Mouse (Mus musculus) neural tube, embryonic 12.5 days (tissue): ENCODE data around the gene A930017K11Rik. TPM values are rescaled to one million over a fixed set of nuclear protein-coding genes. Genes with fewer than 3 reads are reported as not detected.

Experiments used
- ATAC-seq: fragments of 200-750 bp; cut with Nextera tagmentation; 2 replicates; pipeline ENCODE4 v1.8.0; 2017; ENCODE audit warnings: low read depth, mild to moderate bottlenecking, moderate TSS enrichment, moderate library complexity; ENCODE audit not compliant: low FRiP score
- H3K27ac ChIP-seq: fragments of 300-500 bp; sonication (generic); 2 replicates; pipeline ENCODE4 v1.5.1; 2016
- H3K27me3 ChIP-seq: fragments of 300-500 bp; sonication (generic); replicated peaks from 2 replicates; pipeline ENCODE4 v1.6.1; 2016; ENCODE audit warnings: mild to moderate bottlenecking
- H3K36me3 ChIP-seq: fragments of 300-500 bp; sonication (generic); 2 replicates; pipeline ENCODE4 v1.6.1; 2016; ENCODE audit warnings: mild to moderate bottlenecking
- H3K4me1 ChIP-seq: fragments of 300-500 bp; sonication (generic); 2 replicates; pipeline ENCODE4 v1.6.1; 2016
- H3K4me2 ChIP-seq: fragments of 300-500 bp; sonication (generic); replicated peaks from 2 replicates; pipeline ENCODE4 v1.6.1; 2016; ENCODE audit warnings: mild to moderate bottlenecking
- H3K4me3 ChIP-seq: fragments of 300-500 bp; sonication (generic); 2 replicates; pipeline ENCODE4 v1.5.1; 2016
- H3K9ac ChIP-seq: fragments of 300-500 bp; sonication (generic); 2 replicates; pipeline ENCODE4 v1.6.1; 2016; ENCODE audit warnings: mild to moderate bottlenecking
- H3K9me3 ChIP-seq: fragments of 300-500 bp; sonication (generic); 2 replicates; pipeline ENCODE4 v1.6.1; 2016; ENCODE audit warnings: mild to moderate bottlenecking
- WGBS: fragments of 180-500 bp; shearing (Covaris S2); methylation state at CpG from one replicate; pipeline ENCODE4 v1.1.7; 2016; 5-methylcytosine and 5-hydroxymethylcytosine counted together
- polyA plus RNA-seq: library from polyadenylated mRNA; unstranded; fragments of >200 nt; fragmentation: Nextera tagmentation; extraction: Ambion mirVana; gene quantifications from 2 replicates; pipeline ENCODE4 v1.2.1, GENCODE M21; 2016

Gene A930017K11Rik
- polyA plus RNA-seq, 1 experiment from 2014 or later = 0.08 TPM

- Histone ChIP-seq H3K27ac (no peak overlapping the region), H3K27me3 (peaks cover 23% of the 10 kb centered on the region), H3K4me1 (peaks cover 5% of the 10 kb centered on the region), H3K9ac (no peak overlapping the region), H3K36me3 (peaks cover 33% of the 10 kb centered on the region), H3K4me2 (no peak overlapping the region), H3K4me3 (no peak overlapping the region), H3K9me3 (no peaks in the 10 kb centered on the region)
- no peak for ATAC-seq
- WGBS = 80% methylated on average over 7 of the region's 7 CpGs
These were observed 4.3 kb upstream of the A930017K11Rik start for GRCm38 (mm10) chr17:25956631-25957030.

- WGBS = 72% methylated on average over 7 of the region's 7 CpGs
- no peak overlapping the region for H3K9ac ChIP-seq
- H3K36me3 ChIP-seq = peaks cover 30% of the 10 kb centered on the region
- H3K4me2 ChIP-seq = no peak overlapping the region
- H3K27me3 ChIP-seq = peaks cover 27% of the 10 kb centered on the region
- H3K4me3 ChIP-seq = no peak overlapping the region
- H3K27ac ChIP-seq = no peak overlapping the region
- no peak for ATAC-seq
- peaks cover 9% of the 10 kb centered on the region for H3K4me1 ChIP-seq
- no peaks in the 10 kb centered on the region for H3K9me3 ChIP-seq
These were observed 3.8 kb upstream of the A930017K11Rik start for GRCm38 (mm10) chr17:25956201-25956600.

- no peak overlapping the region for H3K4me3 ChIP-seq
- H3K9ac ChIP-seq = no peak overlapping the region
- ATAC-seq = no peak
- no peak overlapping the region for H3K27ac ChIP-seq
- H3K4me2 ChIP-seq = no peak overlapping the region
- H3K27me3 ChIP-seq = peaks cover 32% of the 10 kb centered on the region
- no peaks in the 10 kb centered on the region for H3K9me3 ChIP-seq
- 51% methylated on average over 3 of the region's 3 CpGs for WGBS
- H3K4me1 ChIP-seq = peaks cover 13% of the 10 kb centered on the region
- peaks cover 29% of the 10 kb centered on the region for H3K36me3 ChIP-seq
These were observed 3.4 kb upstream of the A930017K11Rik start for GRCm38 (mm10) chr17:25955736-25956135.

GRCm38 (mm10) chr17:25954671-25955070 lies 2.3 kb upstream of the A930017K11Rik start:
- no peak overlapping the region for H3K27ac ChIP-seq
- no peak overlapping the region for H3K4me2 ChIP-seq
- no peak overlapping the region for H3K4me3 ChIP-seq
- no peak for ATAC-seq
- H3K27me3 ChIP-seq = peaks cover 42% of the 10 kb centered on the region
- H3K9me3 ChIP-seq = no peaks in the 10 kb centered on the region
- H3K36me3 ChIP-seq = peaks cover 18% of the 10 kb centered on the region
- WGBS = 92% methylated on average over 1 of the region's 2 CpGs
- peaks cover 13% of the 10 kb centered on the region for H3K4me1 ChIP-seq
- H3K9ac ChIP-seq = no peak overlapping the region

GRCm38 (mm10) chr17:25953161-25953560 lies 796 bp upstream of the A930017K11Rik start:
- no peak for ATAC-seq
- peaks cover 7% of the 10 kb centered on the region; the same call in 1 of the 2 replicates for H3K36me3 ChIP-seq
- WGBS = 81% methylated on average over 5 of the region's 5 CpGs
- H3K4me1 ChIP-seq = peaks cover 13% of the 10 kb centered on the region
- H3K4me2 ChIP-seq = no peak overlapping the region
- no peak overlapping the region for H3K4me3 ChIP-seq
- H3K27me3 ChIP-seq = peaks cover 43% of the 10 kb centered on the region
- no peak overlapping the region for H3K9ac ChIP-seq
- H3K9me3 ChIP-seq = no peaks in the 10 kb centered on the region
- no peak overlapping the region for H3K27ac ChIP-seq

- peak overlapping the region; percentile 20 for H3K4me3 ChIP-seq
- peak overlapping the region; percentile 60 for H3K4me2 ChIP-seq
- H3K36me3 ChIP-seq = no peaks in the 10 kb centered on the region
- ATAC-seq = no peak
- peaks cover 13% of the 10 kb centered on the region for H3K4me1 ChIP-seq
- H3K9me3 ChIP-seq = no peaks in the 10 kb centered on the region
- no peak overlapping the region for H3K27ac ChIP-seq
- 1% methylated on average over 33 of the region's 33 CpGs for WGBS
- 0 out of 2 replicates have a peak overlapping the region, but pooled peaks have one; percentile 26 for H3K9ac ChIP-seq
- peaks cover 43% of the 10 kb centered on the region for H3K27me3 ChIP-seq
These were observed 1.1 kb downstream of the A930017K11Rik start for GRCm38 (mm10) chr17:25951225-25951802.

- peaks cover 41% of the 10 kb centered on the region for H3K27me3 ChIP-seq
These were observed 1.7 kb downstream of the A930017K11Rik start for GRCm38 (mm10) chr17:25950706-25951105.

GRCm38 (mm10) chr17:25949981-25950380 lies 2.4 kb downstream of the A930017K11Rik start:
- no peaks in the 10 kb centered on the region for H3K9me3 ChIP-seq
- H3K27me3 ChIP-seq = peaks cover 41% of the 10 kb centered on the region

More at GRCm38 (mm10) chr17:25950706-25951105, 1.7 kb downstream of the A930017K11Rik start:
- Histone ChIP-seq H3K4me1 (peaks cover 13% of the 10 kb centered on the region), H3K9ac (no peak overlapping the region), H3K9me3 (no peaks in the 10 kb centered on the region), H3K4me2 (no peak overlapping the region), H3K36me3 (no peaks in the 10 kb centered on the region), H3K4me3 (no peak overlapping the region), H3K27ac (no peak overlapping the region)
- 23% methylated on average over 3 of the region's 3 CpGs for WGBS
- no peak for ATAC-seq

GRCm38 (mm10) chr17:25948051-25948450 lies 4.3 kb downstream of the A930017K11Rik start:
- Histone ChIP-seq H3K4me1 (peaks cover 13% of the 10 kb centered on the region), H3K9me3 (no peaks in the 10 kb centered on the region), H3K4me2 (no peak overlapping the region), H3K27ac (no peak overlapping the region), H3K27me3 (peaks cover 35% of the 10 kb centered on the region), H3K36me3 (no peaks in the 10 kb centered on the region), H3K4me3 (no peak overlapping the region), H3K9ac (no peak overlapping the region)
- 84% methylated on average over 8 of the region's 8 CpGs for WGBS
- no peak for ATAC-seq

More at GRCm38 (mm10) chr17:25949981-25950380, 2.4 kb downstream of the A930017K11Rik start:
- Histone ChIP-seq H3K4me3 (no peak overlapping the region), H3K9ac (no peak overlapping the region), H3K36me3 (no peaks in the 10 kb centered on the region), H3K4me1 (peaks cover 13% of the 10 kb centered on the region), H3K4me2 (no peak overlapping the region), H3K27ac (no peak overlapping the region)
- ATAC-seq = no peak
- 77% methylated on average over 5 of the region's 5 CpGs for WGBS

GRCm38 (mm10) chr17:25947576-25947975 lies 4.8 kb downstream of the A930017K11Rik start:
- no peak overlapping the region for H3K4me3 ChIP-seq
- H3K36me3 ChIP-seq = no peaks in the 10 kb centered on the region
- ATAC-seq = no peak
- H3K27me3 ChIP-seq = peaks cover 30% of the 10 kb centered on the region
- no peak overlapping the region for H3K4me2 ChIP-seq
- WGBS = 78% methylated on average over 4 of the region's 4 CpGs
- H3K9ac ChIP-seq = no peak overlapping the region
- H3K9me3 ChIP-seq = no peaks in the 10 kb centered on the region
- no peak overlapping the region for H3K27ac ChIP-seq
- H3K4me1 ChIP-seq = peaks cover 13% of the 10 kb centered on the region

- H3K4me1 ChIP-seq = peaks cover 10% of the 10 kb centered on the region
- no peak for ATAC-seq
- no peaks in the 10 kb centered on the region for H3K36me3 ChIP-seq
- H3K27ac ChIP-seq = no peak overlapping the region
- no peak overlapping the region for H3K4me2 ChIP-seq
- H3K9ac ChIP-seq = no peak overlapping the region
- no peaks in the 10 kb centered on the region for H3K9me3 ChIP-seq
- 86% methylated on average over 8 of the region's 8 CpGs for WGBS
- H3K27me3 ChIP-seq = peaks cover 23% of the 10 kb centered on the region
- H3K4me3 ChIP-seq = no peak overlapping the region
These were observed 5.5 kb downstream of the A930017K11Rik start for GRCm38 (mm10) chr17:25946891-25947290.

GRCm38 (mm10) chr17:25946349-25946748 lies 6.0 kb downstream of the A930017K11Rik start:
- no peak overlapping the region for H3K27ac ChIP-seq
- no peak overlapping the region for H3K4me2 ChIP-seq
- peaks cover 5% of the 10 kb centered on the region; the same call in 1 of the 2 replicates for H3K4me1 ChIP-seq
- H3K27me3 ChIP-seq = peaks cover 18% of the 10 kb centered on the region
- no peak overlapping the region for H3K9ac ChIP-seq
- H3K4me3 ChIP-seq = no peak overlapping the region
- 85% methylated on average over 7 of the region's 7 CpGs for WGBS
- H3K36me3 ChIP-seq = no peaks in the 10 kb centered on the region
- no peaks in the 10 kb centered on the region for H3K9me3 ChIP-seq
- no peak for ATAC-seq
